ENCODE assay signal across 24 mouse cellular contexts in the genomic region with DNA sequence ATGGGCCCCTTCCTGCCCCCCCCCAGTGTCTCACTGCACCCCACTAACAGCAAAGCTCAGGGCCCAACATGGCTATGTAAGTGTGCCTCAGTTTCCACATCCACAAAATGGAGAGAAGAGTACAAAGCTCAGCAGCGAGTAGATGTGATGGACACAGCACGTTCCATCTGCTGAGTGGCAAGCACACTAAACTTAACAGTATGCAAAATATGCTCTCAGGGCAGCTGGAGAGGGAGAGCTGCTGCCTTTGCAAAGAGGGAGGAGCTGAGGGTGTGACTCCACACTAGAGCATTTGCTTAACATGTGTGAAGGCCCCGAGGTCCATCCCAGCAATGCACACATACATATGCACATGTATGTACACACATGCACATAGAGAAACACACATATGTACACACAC. TPM values are rescaled to one million over a fixed set of nuclear protein-coding genes. Genes with fewer than 3 reads are reported as not detected.
DNase-seq lines count a peak whose midpoint lies in the region; ATAC-seq and TF ChIP-seq lines count a peak whose summit lies in the region.
"Had no signal": no experiment of that assay in that cellular context is flagged by ENCODE, and none has a peak within 500 bp of the region (broad histone marks: within the 10 kb centered on the region; RNA-seq: fewer than 3 reads in every experiment).

No protein-coding gene starts in this region.

- no peak for ATAC-seq in midbrain, embryonic 11.5 days (ENCODE audit: low FRiP score)
- no peak for ATAC-seq in midbrain, embryonic 15.5 days (replicated peaks)
- ATAC-seq: activated CD4-positive, CD25-positive, alpha-beta regulatory T cell, adult 4 months; CD4-positive, CD25-positive, alpha-beta regulatory T cell, adult 4 months; forebrain, embryonic 13.5 days; forebrain, embryonic 15.5 days; forebrain, postnatal 0 days; Patski had no signal

- no peak overlapping the region for H3K4me2 ChIP-seq in midbrain, embryonic 11.5 days
- H3K4me2 ChIP-seq in midbrain, embryonic 15.5 days, result no peak overlapping the region
- no peak overlapping the region for H3K4me2 ChIP-seq in CH12.LX (ENCODE audit: insufficient read depth, low read depth, poor library complexity, severe bottlenecking)
- no peak overlapping the region for H3K4me2 ChIP-seq in myocyte (ENCODE audit: low read depth)
- H3K4me2 ChIP-seq: embryonic facial prominence, embryonic 12.5 days; forebrain, embryonic 13.5 days; forebrain, embryonic 15.5 days had no signal

- no peak overlapping the region for H3K4me3 ChIP-seq in midbrain, embryonic 11.5 days (ENCODE audit: low read depth, low read length)
- H3K4me3 ChIP-seq in midbrain, embryonic 15.5 days, result no peak overlapping the region
- H3K4me3 ChIP-seq in CH12.LX (replicated peaks in 1 of 3; ENCODE audit: low read depth in 2 of 3, low read length in 2 of 3, poor library complexity in 1 of 3) (peak overlapping the region in 1 of 3 experiments; percentile 44), myocyte (no peak overlapping the region)
- H3K4me3 ChIP-seq in kidney, adult 2 months (ENCODE audit: insufficient read depth, low read depth, low read length), result no peak overlapping the region
- H3K4me3 ChIP-seq: embryonic facial prominence, embryonic 10.5 days; embryonic facial prominence, embryonic 12.5 days; forebrain, embryonic 13.5 days; forebrain, embryonic 15.5 days had no signal

- no peak overlapping the region for H3ac ChIP-seq in myocyte (ENCODE audit: control insufficient read depth, insufficient read length)

- H3K9me3 ChIP-seq in midbrain, embryonic 11.5 days (ENCODE audit: control insufficient read depth, low read length), result no peaks in the 10 kb centered on the region
- H3K9me3 ChIP-seq in midbrain, embryonic 15.5 days, result no peaks in the 10 kb centered on the region
- peaks cover 3% of the 10 kb centered on the region for H3K9me3 ChIP-seq in CH12.LX (replicated peaks; ENCODE audit: low read length)
- H3K9me3 ChIP-seq: embryonic facial prominence, embryonic 10.5 days; embryonic facial prominence, embryonic 12.5 days; forebrain, embryonic 13.5 days; forebrain, embryonic 15.5 days had no signal

- H3K27ac ChIP-seq in midbrain, embryonic 11.5 days (ENCODE audit: low read depth, low read length), result no peak overlapping the region
- H3K27ac ChIP-seq in midbrain, embryonic 15.5 days, result no peak overlapping the region
- no peak overlapping the region for H3K27ac ChIP-seq in CH12.LX (ENCODE audit: insufficient read depth, low read depth)
- H3K27ac ChIP-seq in kidney, adult 2 months (ENCODE audit: insufficient read depth, low read depth, low read length), result no peak overlapping the region
- H3K27ac ChIP-seq: embryonic facial prominence, embryonic 12.5 days; forebrain, embryonic 13.5 days; forebrain, embryonic 15.5 days had no signal

- TF ChIP-seq CTCF in CH12.LX (conservative IDR thresholded peaks at IDR 0.05 in 1 of 2, IDR thresholded peaks at IDR 0.05 in 1 of 2; ENCODE audit: low read depth in 2 of 2, low read length in 2 of 2), result no peak
- no peak for TF ChIP-seq CTCF in kidney, adult 2 months (conservative IDR thresholded peaks at IDR 0.05; ENCODE audit: insufficient read depth, insufficient read length, low read depth, low read length)

- no peaks in the 10 kb centered on the region for H3K4me1 ChIP-seq in midbrain, embryonic 11.5 days (ENCODE audit: control insufficient read depth, insufficient read depth, low read length)
- peaks cover 4% of the 10 kb centered on the region for H3K4me1 ChIP-seq in midbrain, embryonic 15.5 days
- peaks cover 42 to 56% of the 10 kb centered on the region in 2 experiments for H3K4me1 ChIP-seq in CH12.LX (ENCODE audit: control insufficient read depth in 1 of 2, insufficient read depth in 2 of 2)
- H3K4me1 ChIP-seq in kidney, adult 2 months (ENCODE audit: control insufficient read depth, insufficient read depth, low read length), result 0 out of 2 replicates have a peak, but pooled peaks cover 5% of the 10 kb centered on the region
- H3K4me1 ChIP-seq: forebrain, embryonic 13.5 days had no signal

- H3K36me3 ChIP-seq in midbrain, embryonic 11.5 days (ENCODE audit: control insufficient read depth, insufficient read depth, low read length), result no peaks in the 10 kb centered on the region
- no peaks in the 10 kb centered on the region for H3K36me3 ChIP-seq in midbrain, embryonic 15.5 days (replicated peaks)
- H3K36me3 ChIP-seq in CH12.LX (replicated peaks in 1 of 2; ENCODE audit: control insufficient read depth in 1 of 2, insufficient read depth in 1 of 2, low read length in 1 of 2) (no peaks in the 10 kb centered on the region), myocyte (ENCODE audit: control insufficient read depth, insufficient read depth) (no peaks in the 10 kb centered on the region)
- H3K36me3 ChIP-seq in kidney, adult 2 months (ENCODE audit: control insufficient read depth, insufficient read depth, low read length), result no peaks in the 10 kb centered on the region
- H3K36me3 ChIP-seq: embryonic facial prominence, embryonic 10.5 days; embryonic facial prominence, embryonic 12.5 days; forebrain, embryonic 15.5 days had no signal

- H3K9ac ChIP-seq in midbrain, embryonic 11.5 days (ENCODE audit: low read length), result no peak overlapping the region
- no peak overlapping the region for H3K9ac ChIP-seq in midbrain, embryonic 15.5 days
- H3K9ac ChIP-seq in CH12.LX (ENCODE audit: insufficient read depth, low read depth), result no peak overlapping the region
- H3K9ac ChIP-seq: embryonic facial prominence, embryonic 12.5 days; forebrain, embryonic 13.5 days; forebrain, embryonic 15.5 days; forebrain, postnatal 0 days had no signal

- TF ChIP-seq EP300 in CH12.LX (IDR thresholded peaks at IDR 0.05; ENCODE audit: low read length), result no peak

- H3K79me2 ChIP-seq in CH12.LX (replicated peaks; ENCODE audit: control insufficient read depth, extremely low read depth, insufficient read depth, poor library complexity, severe bottlenecking) (no peaks in the 10 kb centered on the region), myocyte (ENCODE audit: control insufficient read depth, insufficient read depth) (no peaks in the 10 kb centered on the region)

- in situ Hi-C loops in CH12.LX (cut with MboI; ENCODE audit: low pct_ligation_motif_present, low pct_unique_long_range_greater_than_20kb, low sequenced_read_pairs), result no loop called here

- WGBS in midbrain, embryonic 11.5 days, result 92% methylated on average over 3 of the region's 3 CpGs
- 89% methylated on average over 3 of the region's 3 CpGs for WGBS in midbrain, embryonic 15.5 days
- WGBS in kidney, adult 2 months, result 83% methylated on average over 3 of the region's 3 CpGs

- dilution Hi-C loops in CH12.LX (cut with MboI; ENCODE audit: extremely low pct_ligation_motif_present, extremely low pct_unique_long_range_greater_than_20kb, low sequenced_read_pairs), result no loop called here

- peak; percentile 37 for DNase-seq in midbrain, embryonic 11.5 days (ENCODE audit: low spot score, missing footprints)
- peak; percentile 61 for DNase-seq in CH12.LX (ENCODE audit: extremely low read depth)
- no peak for DNase-seq in kidney, adult 2 months
- no peak for DNase-seq in thymus, adult 18-20 months
- DNase-seq: adrenal gland, adult 8-10 months; adrenal gland, postnatal 14 days; adrenal gland, postnatal 36 days; B cell, adult 2 months; cerebellum, adult 11-12 months; cerebellum, adult 2 months; cerebellum, adult 9-10 months; cerebellum, postnatal 25 days; forebrain, postnatal 0 days had no signal

- TF ChIP-seq POLR2A in CH12.LX (IDR thresholded peaks at IDR 0.05; ENCODE audit: low read depth, low read length) (no peak), myocyte (IDR thresholded peaks at IDR 0.05; ENCODE audit: insufficient read length, low read depth) (no peak)
- TF ChIP-seq POLR2A in kidney, adult 2 months (IDR thresholded peaks at IDR 0.05; ENCODE audit: low read depth, low read length), result no peak

- no peaks in the 10 kb centered on the region for H3K27me3 ChIP-seq in midbrain, embryonic 11.5 days (ENCODE audit: control insufficient read depth, insufficient read depth, low read length)
- no peaks in the 10 kb centered on the region for H3K27me3 ChIP-seq in midbrain, embryonic 15.5 days (replicated peaks)
- no peaks in the 10 kb centered on the region for H3K27me3 ChIP-seq in CH12.LX (replicated peaks)
- no peaks in the 10 kb centered on the region for H3K27me3 ChIP-seq in myocyte (ENCODE audit: control insufficient read depth, insufficient read depth, insufficient read length)
- H3K27me3 ChIP-seq in kidney, adult 2 months (replicated peaks; ENCODE audit: control insufficient read depth, insufficient read depth, low read length), result no peaks in the 10 kb centered on the region
- H3K27me3 ChIP-seq: embryonic facial prominence, embryonic 12.5 days; forebrain, embryonic 13.5 days; forebrain, embryonic 15.5 days; Patski had no signal

- no peak for TF ChIP-seq RAD21 in CH12.LX (IDR thresholded peaks at IDR 0.05; ENCODE audit: low read depth, low read length)

RNA-seq across cellular contexts. Expression of gene Tmprss6, which starts 15.5 kb away (rescaled TPM):
- 0.07 and 0.34 TPM in 2 replicates for polyA plus RNA-seq in midbrain, embryonic 11.5 days (2014; fragmentation: Nextera tagmentation; extraction: Ambion mirVana)
- polyA plus RNA-seq in midbrain, embryonic 15.5 days (2015; fragmentation: Nextera tagmentation; extraction: Ambion mirVana), result 0.28 and 0.61 TPM in 2 replicates
- total RNA-seq in CH12.LX (2012; rRNA removed), result 0.08 and 0.34 TPM in 2 replicates
- total RNA-seq in CH12.LX (2014; rRNA removed), result 0.24 TPM in 2 replicates
- 0.54 and 0.70 TPM in 2 replicates for polyA plus RNA-seq in CH12.LX (2012; ENCODE audit: insufficient read length, low read depth)
- 0.08 TPM for polyA plus RNA-seq in myocyte (2012; fragmentation: generic; extraction: Trizol)
- polyA plus RNA-seq in kidney, adult 2 months (2012; rRNA removed), result 2.7 and 5.7 TPM in 2 replicates
- polyA plus RNA-seq: activated CD4-positive, CD25-positive, alpha-beta regulatory T cell, adult 4 months; CD4-positive, CD25-positive, alpha-beta regulatory T cell, adult 4 months; forebrain, embryonic 13.5 days had no signal

RNA-seq across cellular contexts. Expression of gene Kctd17, which starts 24.6 kb away (rescaled TPM):
- polyA plus RNA-seq in midbrain, embryonic 11.5 days (2014; fragmentation: Nextera tagmentation; extraction: Ambion mirVana), result 59.1 and 60.5 TPM in 2 replicates
- 162 and 163 TPM in 2 replicates for polyA plus RNA-seq in midbrain, embryonic 15.5 days (2015; fragmentation: Nextera tagmentation; extraction: Ambion mirVana)
- total RNA-seq in CH12.LX (2012; rRNA removed) (not detected in 2 replicates), CH12.LX (2014; rRNA removed) (not detected in 2 replicates)
- polyA plus RNA-seq in CH12.LX (2012; ENCODE audit: insufficient read length, low read depth) (not detected in 2 replicates), myocyte (2012; fragmentation: generic; extraction: Trizol) (161 TPM)
- 163 and 184 TPM in 2 replicates for polyA plus RNA-seq in kidney, adult 2 months (2012; rRNA removed)
- total RNA-seq: MEL had no signal

RNA-seq across cellular contexts. Expression of gene Il2rb, which starts 42.1 kb away (rescaled TPM):
- polyA plus RNA-seq in midbrain, embryonic 11.5 days (2014; fragmentation: Nextera tagmentation; extraction: Ambion mirVana), result not detected in 2 replicates
- 0.05 TPM in 1 of 2 replicates, not detected in the other for polyA plus RNA-seq in midbrain, embryonic 15.5 days (2015; fragmentation: Nextera tagmentation; extraction: Ambion mirVana)
- total RNA-seq in CH12.LX (2012; rRNA removed) (31.2 and 34.3 TPM in 2 replicates), CH12.LX (2014; rRNA removed) (26.0 and 32.1 TPM in 2 replicates)
- polyA plus RNA-seq in CH12.LX (2012; ENCODE audit: insufficient read length, low read depth) (47.2 and 60.0 TPM in 2 replicates), myocyte (2012; fragmentation: generic; extraction: Trizol) (0.67 TPM)
- 2.2 and 6.3 TPM in 2 replicates for polyA plus RNA-seq in kidney, adult 2 months (2012; rRNA removed)
- polyA plus RNA-seq: embryonic facial prominence, embryonic 10.5 days; forebrain, embryonic 11.5 days; forebrain, embryonic 13.5 days; forebrain, embryonic 15.5 days had no signal

RNA-seq across cellular contexts. Expression of gene Mpst, which starts 46.7 kb away (rescaled TPM):
- polyA plus RNA-seq in midbrain, embryonic 11.5 days (2014; fragmentation: Nextera tagmentation; extraction: Ambion mirVana), result 2.0 and 2.3 TPM in 2 replicates
- 4.3 and 5.3 TPM in 2 replicates for polyA plus RNA-seq in midbrain, embryonic 15.5 days (2015; fragmentation: Nextera tagmentation; extraction: Ambion mirVana)
- total RNA-seq in CH12.LX (2012; rRNA removed), result 33.0 and 46.3 TPM in 2 replicates
- total RNA-seq in CH12.LX (2014; rRNA removed), result 18.1 and 27.0 TPM in 2 replicates
- polyA plus RNA-seq in CH12.LX (2012; ENCODE audit: insufficient read length, low read depth), result 21.5 and 24.4 TPM in 2 replicates
- polyA plus RNA-seq in myocyte (2012; fragmentation: generic; extraction: Trizol), result 77.1 TPM
- 270 and 419 TPM in 2 replicates for polyA plus RNA-seq in kidney, adult 2 months (2012; rRNA removed)

RNA-seq across cellular contexts. Expression of gene Tst, which starts 47.2 kb away (rescaled TPM):
- polyA plus RNA-seq in midbrain, embryonic 11.5 days (2014; fragmentation: Nextera tagmentation; extraction: Ambion mirVana), result 6.1 and 8.3 TPM in 2 replicates
- polyA plus RNA-seq in midbrain, embryonic 15.5 days (2015; fragmentation: Nextera tagmentation; extraction: Ambion mirVana), result 11.5 and 15.6 TPM in 2 replicates
- 1.8 and 2.0 TPM in 2 replicates for total RNA-seq in CH12.LX (2012; rRNA removed)
- total RNA-seq in CH12.LX (2014; rRNA removed), result 0.66 and 0.67 TPM in 2 replicates
- polyA plus RNA-seq in CH12.LX (2012; ENCODE audit: insufficient read length, low read depth), result 0.56 and 0.57 TPM in 2 replicates
- polyA plus RNA-seq in myocyte (2012; fragmentation: generic; extraction: Trizol), result 9.8 TPM
- polyA plus RNA-seq in kidney, adult 2 months (2012; rRNA removed), result 151 and 161 TPM in 2 replicates

Comparison
In these comparisons a context has a peak if more than half of its experiments do, and no peak if none do; other contexts are left out.
1. DNase-seq: peak in midbrain, embryonic 11.5 days (single experiment) and CH12.LX (single experiment); none in kidney, adult 2 months (single experiment) and thymus, adult 18-20 months (0 of 2).
2. RNA of gene Kctd17, which starts 24.6 kb away (polyA plus RNA-seq): 163 to 184 TPM in kidney, adult 2 months, 162 to 163 TPM in midbrain, embryonic 15.5 days, 161 TPM in myocyte (single experiment) and 59.1 to 60.5 TPM in midbrain, embryonic 11.5 days; not detected in CH12.LX; every median in the first group is over 10 times any median in the second.